Mouse (Mus musculus) right cerebral cortex, postnatal 10 days (tissue): ENCODE data around the gene B3gnt5.
A peak's percentile ranks its signal among the peaks of the same experiment; 100 is the strongest.
"Not testable (repeated sequence)": the region's sequence is repeated elsewhere in the genome, so short reads cannot be mapped to it uniquely, and the experiment has no call there.

Experiments used
- DNase-seq, 2 experiments: peaks; one replicate each; pipeline ENCODE4 v3.0.0; 2021; ENCODE audit warnings: low spot score in 2 of 2

The B3gnt5 gene

DNA sequence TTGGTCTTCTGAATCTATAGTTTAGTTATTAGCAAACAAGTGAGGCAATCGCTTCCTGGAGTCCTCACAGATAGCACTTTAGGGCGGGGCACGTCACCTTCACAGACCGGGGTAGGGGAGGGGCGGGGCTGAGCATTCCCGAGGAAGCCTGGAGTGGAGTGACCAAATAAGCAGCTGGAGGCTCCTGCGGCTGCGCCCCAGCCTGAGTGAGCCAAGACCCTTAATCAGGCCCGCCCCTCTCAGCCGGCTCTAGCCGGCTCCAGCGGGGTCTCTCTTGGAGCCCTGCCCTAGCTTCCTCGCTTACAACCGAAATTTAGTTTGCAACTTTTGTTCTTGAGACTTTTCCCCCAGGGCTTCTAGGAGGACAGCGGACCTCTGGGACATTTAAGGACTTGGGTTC, at the start of gene B3gnt5:
Gene B3gnt5 (plus strand): TSS at position 135 of the 400 bp plus-strand sequence.
- peak; percentile 23 to 31 for DNase-seq

- DNase-seq: no peak
Observed at GRCm38 (mm10) chr16:19720959-19721358, 39.0 kb upstream of the B3gnt5 start.

DNA sequence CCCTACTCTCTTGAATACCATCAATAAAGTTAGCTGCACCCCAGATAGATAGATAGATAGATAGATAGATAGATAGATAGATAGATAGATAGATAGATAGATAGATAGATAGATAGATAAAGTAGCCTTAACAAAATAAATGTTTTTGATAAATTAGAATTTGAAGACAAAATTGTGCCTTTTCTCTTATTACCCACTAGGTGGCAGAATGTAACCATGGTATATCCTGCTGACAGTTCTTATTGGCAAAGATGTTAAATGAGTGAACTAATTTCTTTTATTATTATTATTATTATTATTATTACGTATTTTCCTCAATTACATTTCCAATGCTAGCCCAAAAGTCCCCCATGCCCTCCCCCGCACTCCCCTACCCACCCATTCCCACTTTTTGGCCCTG, 35.9 kb upstream of the B3gnt5 start:
- DNase-seq: not testable (repeated sequence)

DNA sequence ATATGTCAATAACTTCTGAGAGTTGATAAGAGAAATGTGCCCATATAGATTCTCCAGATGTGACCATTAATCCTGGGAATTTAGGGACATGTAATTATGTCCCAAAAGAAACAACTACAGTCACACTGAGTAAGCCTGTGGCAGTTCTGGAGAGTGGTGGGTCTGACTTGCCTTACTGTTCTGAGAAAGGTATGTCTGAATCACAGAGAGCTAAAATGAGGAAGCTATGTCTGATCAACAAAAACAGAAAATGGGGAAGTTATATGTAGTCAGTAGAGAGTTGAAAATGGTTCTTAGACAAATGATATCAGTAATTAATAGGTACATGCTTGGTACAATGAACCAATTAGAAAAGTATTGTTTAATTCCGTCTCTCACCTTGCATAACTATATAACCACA, 27.1 kb upstream of the B3gnt5 start:
- no peak for DNase-seq

GRCm38 (mm10) chr16:19760505-19761496, 793 bp downstream of the B3gnt5 start:
- DNase-seq: peak; percentile 27 to 32

GRCm38 (mm10) chr16:19761691-19762090, 1.7 kb downstream of the B3gnt5 start:
- no peak for DNase-seq

GRCm38 (mm10) chr16:19766107-19766506, 6.1 kb downstream of the B3gnt5 start:
- no peak for DNase-seq

GRCm38 (mm10) chr16:19768046-19768445, 8.0 kb downstream of the B3gnt5 start:
- DNase-seq: no peak

GRCm38 (mm10) chr16:19772013-19772412, 12.0 kb downstream of the B3gnt5 start:
- no peak for DNase-seq

DNA sequence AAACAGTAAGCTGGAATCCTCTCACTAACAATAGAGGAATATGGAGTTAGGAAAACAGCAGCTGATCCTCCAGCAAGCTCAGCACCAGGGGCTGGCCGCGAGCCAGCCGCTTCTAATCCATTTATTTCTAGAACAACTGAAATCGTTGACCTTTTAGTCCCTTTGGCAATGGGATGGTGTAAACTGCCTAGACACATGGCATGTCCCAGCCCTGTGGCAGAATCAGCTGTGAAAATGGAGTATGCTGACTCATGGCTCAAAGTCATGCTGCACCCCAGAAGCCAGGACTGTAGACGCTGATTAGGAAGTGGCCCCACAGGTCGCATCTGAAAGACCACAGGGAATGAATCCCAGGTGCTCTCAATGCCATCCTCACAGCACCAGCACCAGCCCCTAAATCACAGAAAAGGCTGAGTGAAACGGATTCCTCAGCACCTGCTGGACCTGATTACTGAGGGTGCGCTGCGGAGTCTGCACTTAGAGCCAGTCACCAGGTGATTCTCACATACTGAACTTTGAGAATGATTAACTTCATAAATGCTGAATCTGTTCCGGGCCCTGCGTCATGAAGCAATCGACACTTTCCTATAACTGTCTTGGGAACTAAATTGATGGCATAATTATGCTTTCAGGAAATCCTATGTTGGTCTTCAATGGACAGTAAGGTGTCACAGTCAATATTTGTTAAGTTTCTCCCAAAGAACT, 26.5 kb downstream of the B3gnt5 start:
- DNase-seq: no peak

DNA sequence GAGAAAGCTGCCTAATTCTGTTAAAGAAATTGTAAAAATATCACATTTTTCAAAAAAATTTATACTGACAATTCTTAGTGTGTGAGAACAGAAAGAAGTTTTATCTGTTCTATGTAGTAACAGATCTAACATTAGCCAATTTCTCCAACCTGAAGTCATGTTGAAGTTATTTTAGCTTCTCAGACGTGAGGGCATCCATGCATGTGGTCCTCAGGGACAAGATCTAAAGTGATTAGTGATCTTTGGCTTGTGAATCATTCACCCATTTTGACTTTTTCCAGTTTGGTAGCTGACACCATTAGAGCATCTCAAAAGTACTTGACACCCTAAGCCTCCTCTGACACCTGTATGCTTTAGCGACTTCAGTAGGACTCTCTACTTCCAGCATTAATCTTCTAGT, 29.9 kb downstream of the B3gnt5 start:
- DNase-seq: no peak

GRCm38 (mm10) chr16:19818801-19819200, 58.8 kb downstream of the B3gnt5 start:
- DNase-seq: no peak
